Mouse (Mus musculus) right cerebral cortex, postnatal 36 days (tissue): ENCODE measurements around the gene Hyal1.

Experiments used
- DNase-seq, 2 experiments: peaks; one replicate each; pipeline ENCODE4 v3.0.0; 2022; ENCODE audit warnings: low spot score in 2 of 2, mixed read lengths in 1 of 2

The Hyal1 gene

GRCm38 (mm10) chr9:107617461-107617860 lies 40.7 kb downstream of the Hyal1 start:
- DNase-seq: no peak

- no peak for DNase-seq
These were observed 41.4 kb downstream of the Hyal1 start for GRCm38 (mm10) chr9:107618098-107618497.

GRCm38 (mm10) chr9:107618778-107619545 lies 42.2 kb downstream of the Hyal1 start:
- no peak for DNase-seq

- no peak for DNase-seq
These were observed 42.8 kb downstream of the Hyal1 start for GRCm38 (mm10) chr9:107619546-107619879.

- DNase-seq: no peak
These were observed 44.2 kb downstream of the Hyal1 start for GRCm38 (mm10) chr9:107620954-107621353.

- DNase-seq: no peak
These were observed 47.8 kb downstream of the Hyal1 start for GRCm38 (mm10) chr9:107624539-107624938.

- no peak for DNase-seq
These were observed 48.2 kb downstream of the Hyal1 start for GRCm38 (mm10) chr9:107624951-107625350.

- no peak for DNase-seq
These were observed 48.8 kb downstream of the Hyal1 start for GRCm38 (mm10) chr9:107625351-107626128.

- DNase-seq: no peak
These were observed 49.6 kb downstream of the Hyal1 start for GRCm38 (mm10) chr9:107626158-107626843.

- DNase-seq: peak in 1 of 2 experiments; percentile 56
These were observed 50.1 kb downstream of the Hyal1 start for GRCm38 (mm10) chr9:107626844-107627277.

GRCm38 (mm10) chr9:107627387-107628255 lies 50.9 kb downstream of the Hyal1 start:
- DNase-seq: no peak

GRCm38 (mm10) chr9:107628721-107629410 lies 52.1 kb downstream of the Hyal1 start:
- DNase-seq: no peak

- no peak for DNase-seq
These were observed 52.6 kb downstream of the Hyal1 start for GRCm38 (mm10) chr9:107629411-107629730.

- DNase-seq: no peak
These were observed 53.2 kb downstream of the Hyal1 start for GRCm38 (mm10) chr9:107629901-107630425.

- peak in 1 of 2 experiments; percentile 56 for DNase-seq
These were observed 53.8 kb downstream of the Hyal1 start for GRCm38 (mm10) chr9:107630576-107630975.
